Mouse (Mus musculus): ENCODE measurements around the gene Adgrg3.

GRCm38 (mm10) chr8:95020821-95021220, 3.3 kb downstream of the Adgrg3 start:
- no peak for TF ChIP-seq EP300 (IDR thresholded peaks at IDR 0.05; ENCODE audit: low read length)
- no peak for TF ChIP-seq CTCF (conservative IDR thresholded peaks at IDR 0.05 in 1 of 2, IDR thresholded peaks at IDR 0.05 in 1 of 2; ENCODE audit: low read depth in 2 of 2, low read length in 2 of 2)
- TF ChIP-seq MAX (IDR thresholded peaks at IDR 0.05; ENCODE audit: low read length) = no peak
- no peak for TF ChIP-seq ZNF384 (IDR thresholded peaks at IDR 0.05; ENCODE audit: low read depth, low read length)
- no peak for TF ChIP-seq POLR2A (IDR thresholded peaks at IDR 0.05; ENCODE audit: low read depth, low read length)
- TF ChIP-seq CHD2 (IDR thresholded peaks at IDR 0.05; ENCODE audit: low read length) = no peak
- TF ChIP-seq MXI1 (IDR thresholded peaks at IDR 0.05; ENCODE audit: low read depth, low read length) = no peak
- TF ChIP-seq ETS1 (conservative IDR thresholded peaks at IDR 0.05; ENCODE audit: low read depth, low read length) = no peak
- no peak for TF ChIP-seq E2F4 (IDR thresholded peaks at IDR 0.05; ENCODE audit: insufficient replicate concordance, low read depth, low read length)
